Mouse (Mus musculus): ENCODE measurements around the gene Card10. TPM values are rescaled to one million over a fixed set of nuclear protein-coding genes. Genes with fewer than 3 reads are reported as not detected.
A peak's percentile ranks its signal among the peaks of the same experiment; 100 is the strongest.

Card10 gene
- polyA plus RNA-seq, 1 experiment from 2014 or later, result 2.6 TPM

DNA sequence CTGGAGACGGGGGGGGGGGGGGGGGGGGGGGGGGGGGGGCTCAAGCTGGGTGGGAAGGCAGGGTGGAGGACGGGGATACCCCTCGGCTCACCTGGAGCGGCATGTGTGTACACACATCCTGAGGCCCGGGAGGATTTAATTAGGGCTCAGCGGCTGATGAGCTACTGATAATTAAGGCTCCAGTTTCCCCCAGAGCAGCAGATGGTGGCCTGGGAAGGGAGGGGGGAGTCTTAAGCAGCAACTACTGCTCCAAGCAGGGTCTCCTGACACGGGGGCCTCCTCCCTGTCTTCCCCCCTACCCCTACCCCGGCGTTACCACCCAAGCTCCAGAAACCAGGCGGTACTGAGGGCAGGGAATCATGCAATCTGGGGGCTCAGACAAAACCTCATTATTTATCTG is 39.6 kb downstream of the Card10 start:
- Histone ChIP-seq H3K4me1 (replicated peaks) (peaks cover 9% of the 10 kb centered on the region; the same call in 1 of the 2 replicates), H3K9me3 (no peaks in the 10 kb centered on the region), H3K27ac (replicated peaks) (0 out of 2 replicates have a peak overlapping the region, but pooled peaks have one; percentile 11), H3K4me2 (no peak overlapping the region), H3K4me3 (no peak overlapping the region), H3K27me3 (no peaks in the 10 kb centered on the region), H3K36me3 (no peaks in the 10 kb centered on the region), H3K9ac (no peak overlapping the region)
- 15% methylated on average over 9 of the region's 10 CpGs for WGBS
- no peak for ATAC-seq (ENCODE audit: low FRiP score, low read depth)

DNA sequence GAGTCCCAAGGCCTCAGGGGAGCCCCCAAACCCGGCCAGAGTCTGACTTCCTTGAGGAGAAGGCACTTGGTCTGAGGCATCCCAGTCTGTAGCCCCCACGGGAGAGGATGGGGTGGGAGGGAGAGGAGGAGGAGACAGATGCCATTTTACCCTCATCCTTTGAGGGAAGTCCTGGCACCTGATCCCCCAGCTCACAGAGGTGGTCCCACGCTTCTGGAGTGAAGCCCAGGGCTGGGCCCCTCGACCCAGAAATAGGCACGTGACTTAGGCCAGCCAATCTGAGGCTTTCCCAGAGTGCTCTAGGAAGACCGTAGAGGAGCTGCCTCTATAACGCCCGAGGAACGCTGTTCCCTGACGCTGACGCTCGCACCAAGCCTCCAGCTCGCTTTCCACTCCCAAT is 41.7 kb downstream of the Card10 start:
- Histone ChIP-seq H3K27ac (replicated peaks) (no peak overlapping the region), H3K4me1 (replicated peaks) (peaks cover 6% of the 10 kb centered on the region; the same call in 1 of the 2 replicates), H3K27me3 (no peaks in the 10 kb centered on the region), H3K9ac (no peak overlapping the region), H3K4me3 (no peak overlapping the region), H3K4me2 (no peak overlapping the region), H3K36me3 (no peaks in the 10 kb centered on the region), H3K9me3 (no peaks in the 10 kb centered on the region)
- no peak for ATAC-seq (ENCODE audit: low FRiP score, low read depth)
- WGBS, result 82% methylated on average over 13 of the region's 13 CpGs

DNA sequence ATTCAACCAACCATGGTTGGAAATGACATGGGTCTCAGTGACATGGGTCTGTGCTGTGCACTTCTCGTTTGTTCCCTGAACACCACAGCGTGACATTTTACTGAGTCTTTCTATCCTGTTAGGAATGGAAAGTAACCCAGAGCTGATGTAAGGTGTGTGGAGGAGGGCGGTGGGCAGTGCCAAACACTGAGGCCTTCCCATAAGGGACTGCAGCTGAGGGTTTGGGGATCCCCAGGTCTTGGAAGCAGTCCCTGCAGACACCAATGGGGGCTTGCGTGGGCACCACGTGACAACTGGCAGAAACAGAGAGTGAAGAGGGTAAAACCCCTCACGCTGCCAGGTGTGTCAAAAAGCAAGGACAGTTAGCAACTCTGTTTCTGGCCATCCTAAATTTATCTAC is 44.7 kb downstream of the Card10 start:
- ATAC-seq (ENCODE audit: low FRiP score, low read depth), result no peak
- peaks cover 4% of the 10 kb centered on the region; the same call in 1 of the 2 replicates for H3K4me1 ChIP-seq (replicated peaks)
- no peak overlapping the region for H3K4me2 ChIP-seq
- no peak overlapping the region for H3K27ac ChIP-seq (replicated peaks)
- H3K9me3 ChIP-seq, result no peaks in the 10 kb centered on the region
- H3K9ac ChIP-seq, result no peak overlapping the region
- WGBS, result 90% methylated on average over 6 of the region's 6 CpGs
- no peak overlapping the region for H3K4me3 ChIP-seq
- H3K27me3 ChIP-seq, result no peaks in the 10 kb centered on the region
- H3K36me3 ChIP-seq, result no peaks in the 10 kb centered on the region

DNA sequence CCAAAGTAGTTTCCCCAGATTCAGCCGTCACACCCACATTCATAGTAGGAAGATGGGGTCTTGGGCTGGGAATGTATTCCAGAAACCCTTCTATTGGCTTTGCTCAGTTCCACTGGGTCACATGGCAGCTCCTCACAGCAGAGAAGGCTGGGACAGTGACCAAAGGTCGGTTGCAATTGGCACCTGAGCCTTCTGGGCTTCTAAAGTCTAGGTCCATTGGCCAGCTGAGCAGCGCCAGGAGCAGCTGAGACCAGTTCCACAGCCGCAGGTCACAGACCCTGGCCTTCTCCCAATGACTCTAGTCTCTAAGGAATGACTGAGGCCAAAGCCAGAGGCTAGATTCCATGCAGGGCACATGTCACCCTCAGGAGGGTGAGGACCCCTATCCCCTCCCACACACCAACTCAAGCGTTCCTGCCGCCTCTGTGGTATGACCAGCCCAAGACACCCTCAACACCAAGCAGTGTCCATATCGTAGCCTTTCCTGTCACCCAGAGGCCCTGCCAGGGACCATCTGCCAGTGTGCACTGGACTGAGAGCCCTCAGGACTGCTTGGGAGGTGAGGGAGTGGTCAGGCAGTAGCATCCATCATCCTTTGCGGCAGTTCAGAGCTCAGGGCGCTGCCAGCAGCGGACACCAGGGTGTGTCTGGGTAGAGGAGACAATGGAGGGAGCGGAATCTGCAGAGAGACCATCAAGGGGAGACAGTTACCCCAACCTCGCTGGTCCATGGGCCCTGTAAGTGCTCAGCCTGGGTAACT is 46.7 kb downstream of the Card10 start:
- Histone ChIP-seq H3K4me1 (replicated peaks) (peaks cover 9% of the 10 kb centered on the region; the same call in 1 of the 2 replicates), H3K9ac (no peak overlapping the region), H3K4me2 (no peak overlapping the region), H3K4me3 (no peak overlapping the region), H3K9me3 (no peaks in the 10 kb centered on the region), H3K27me3 (no peaks in the 10 kb centered on the region), H3K36me3 (no peaks in the 10 kb centered on the region), H3K27ac (replicated peaks) (no peak overlapping the region)
- 78% methylated on average over 12 of the region's 12 CpGs for WGBS
- no peak for ATAC-seq (ENCODE audit: low FRiP score, low read depth)

DNA sequence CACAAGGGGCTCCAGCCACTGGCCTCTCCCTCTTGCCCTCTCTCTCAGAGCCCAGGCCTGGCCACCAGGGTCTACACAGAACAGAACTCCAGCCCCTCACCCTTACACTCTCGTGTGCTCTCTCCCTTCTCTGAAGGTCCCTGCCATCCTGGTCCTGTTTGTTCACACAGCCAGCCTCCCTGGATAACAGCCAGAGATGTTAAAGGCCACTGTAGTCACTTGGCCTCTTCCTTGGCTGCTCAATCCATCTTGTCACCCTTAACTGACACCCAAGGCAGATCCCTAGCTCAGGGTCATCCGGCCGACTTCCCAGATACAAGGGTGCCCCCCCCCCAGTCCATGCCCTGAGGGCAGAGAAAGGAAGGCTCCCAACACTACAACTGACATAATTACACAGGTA is 47.6 kb downstream of the Card10 start:
- peaks cover 18% of the 10 kb centered on the region for H3K4me1 ChIP-seq (replicated peaks)
- H3K4me2 ChIP-seq, result no peak overlapping the region
- no peaks in the 10 kb centered on the region for H3K36me3 ChIP-seq
- WGBS, result 53% methylated on average over 3 of the region's 3 CpGs
- no peak overlapping the region for H3K27ac ChIP-seq (replicated peaks)
- no peak overlapping the region for H3K4me3 ChIP-seq
- ATAC-seq (ENCODE audit: low FRiP score, low read depth), result no peak
- no peaks in the 10 kb centered on the region for H3K9me3 ChIP-seq
- no peak overlapping the region for H3K9ac ChIP-seq
- no peaks in the 10 kb centered on the region for H3K27me3 ChIP-seq

DNA sequence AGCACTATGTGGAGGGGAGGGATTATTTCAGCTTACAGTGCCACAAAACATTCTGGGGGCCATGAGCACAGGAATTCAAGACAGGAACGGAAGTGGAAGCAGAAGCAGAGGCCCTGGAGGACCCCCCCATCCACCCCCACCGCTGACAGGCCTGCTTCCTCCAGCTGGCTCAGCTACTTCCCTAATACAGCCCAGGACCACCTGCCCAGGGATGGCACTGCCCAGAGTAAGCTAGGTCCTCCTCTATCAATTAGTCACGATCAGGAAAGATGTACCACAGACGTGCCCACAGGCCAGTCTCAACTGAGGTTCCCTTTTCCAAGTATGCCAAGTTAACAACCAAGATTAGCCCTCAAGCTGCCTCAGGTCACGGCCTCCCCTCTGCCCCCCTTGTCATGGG is 48.7 kb downstream of the Card10 start:
- H3K4me2 ChIP-seq, result no peak overlapping the region
- H3K27me3 ChIP-seq, result no peaks in the 10 kb centered on the region
- no peaks in the 10 kb centered on the region for H3K9me3 ChIP-seq
- 70% methylated on average over 5 of the region's 5 CpGs for WGBS
- no peak for ATAC-seq (ENCODE audit: low FRiP score, low read depth)
- H3K27ac ChIP-seq (replicated peaks), result no peak overlapping the region
- no peaks in the 10 kb centered on the region for H3K36me3 ChIP-seq
- peaks cover 18% of the 10 kb centered on the region for H3K4me1 ChIP-seq (replicated peaks)
- H3K9ac ChIP-seq, result no peak overlapping the region
- no peak overlapping the region for H3K4me3 ChIP-seq

DNA sequence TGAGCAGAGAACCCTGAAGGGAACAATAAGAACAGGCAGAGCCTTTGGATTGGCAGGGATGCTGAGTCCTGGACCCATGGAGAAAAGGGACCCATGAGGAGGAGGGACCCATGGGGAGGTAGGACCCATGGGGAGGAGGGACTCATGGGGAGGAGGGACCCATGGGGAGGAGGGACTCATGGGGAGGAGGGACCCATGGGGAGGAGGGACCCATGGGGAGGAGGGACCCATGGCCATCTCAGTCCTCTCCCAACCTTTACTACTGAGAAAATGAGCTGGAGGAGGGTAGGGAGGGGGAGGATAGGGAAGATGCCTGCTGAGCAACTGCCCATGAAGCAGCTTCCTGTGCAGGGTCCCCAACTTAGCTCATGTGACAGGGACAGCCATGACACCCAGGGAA is 49.9 kb downstream of the Card10 start:
- Histone ChIP-seq H3K27me3 (no peaks in the 10 kb centered on the region), H3K9me3 (no peaks in the 10 kb centered on the region), H3K9ac (no peak overlapping the region), H3K27ac (replicated peaks) (no peak overlapping the region), H3K4me3 (no peak overlapping the region), H3K4me1 (replicated peaks) (peaks cover 18% of the 10 kb centered on the region), H3K36me3 (no peaks in the 10 kb centered on the region), H3K4me2 (no peak overlapping the region)
- no peak for ATAC-seq (ENCODE audit: low FRiP score, low read depth)

DNA sequence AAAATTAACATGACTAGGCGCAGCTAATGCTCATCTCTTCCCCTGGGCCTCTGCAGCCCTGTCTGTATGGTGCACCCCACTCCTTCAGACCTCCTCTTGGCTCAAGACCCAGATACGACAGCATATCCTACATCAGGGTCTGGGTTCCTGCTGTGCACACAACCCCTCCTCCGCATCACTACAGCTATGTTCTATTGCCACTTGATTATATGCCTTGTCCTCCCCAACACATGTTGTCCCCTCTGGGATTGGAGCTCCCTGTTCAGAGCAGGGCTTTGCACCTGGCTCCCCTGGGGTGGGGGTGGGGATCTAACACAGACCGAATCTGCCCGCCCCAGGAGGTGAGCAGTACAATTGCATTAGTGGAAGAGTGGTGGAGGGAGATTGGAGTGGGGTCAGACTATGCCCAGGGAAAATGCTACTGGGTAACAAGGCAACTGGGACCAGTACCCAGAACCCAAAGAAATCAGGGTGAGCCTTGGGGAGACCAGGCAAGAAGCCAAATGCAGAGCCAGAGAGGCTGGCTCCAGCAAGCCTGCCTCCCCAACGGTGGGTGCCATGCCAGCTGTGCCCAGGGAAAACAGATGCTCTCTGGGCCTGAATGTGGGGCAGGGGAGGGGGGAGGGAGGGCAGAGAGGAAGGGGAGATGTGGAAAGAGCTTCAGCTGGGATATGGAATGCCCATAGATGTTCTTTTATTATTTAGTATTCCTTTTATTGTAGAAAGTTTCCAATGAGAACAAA is 52.1 kb downstream of the Card10 start:
- peaks cover 18% of the 10 kb centered on the region for H3K4me1 ChIP-seq (replicated peaks)
- H3K9ac ChIP-seq, result no peak overlapping the region
- ATAC-seq (ENCODE audit: low FRiP score, low read depth), result no peak
- no peak overlapping the region for H3K4me2 ChIP-seq
- no peaks in the 10 kb centered on the region for H3K9me3 ChIP-seq
- 32% methylated on average over 6 of the region's 6 CpGs for WGBS
- H3K27me3 ChIP-seq, result no peaks in the 10 kb centered on the region
- H3K4me3 ChIP-seq, result no peak overlapping the region
- no peaks in the 10 kb centered on the region for H3K36me3 ChIP-seq
- peak overlapping the region; percentile 43 for H3K27ac ChIP-seq (replicated peaks)

DNA sequence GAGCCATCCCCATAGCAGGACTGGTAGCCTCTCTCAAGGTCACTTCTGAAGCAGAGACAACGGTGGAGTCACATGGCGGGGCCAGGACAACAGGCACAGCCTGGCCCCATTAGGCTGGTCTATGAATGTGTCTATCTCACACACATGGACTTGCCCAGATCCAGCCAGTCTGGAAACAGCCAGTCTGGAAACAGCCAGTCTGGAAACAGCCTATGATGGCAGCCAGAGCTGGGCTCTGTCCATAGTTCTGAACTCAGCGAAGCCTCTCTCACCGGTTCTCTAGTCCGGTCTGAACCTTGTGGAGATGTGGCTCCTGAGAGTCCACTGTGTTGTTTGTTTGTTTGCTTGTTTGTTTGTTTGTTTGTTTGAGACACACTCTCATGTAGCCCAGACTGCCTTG is 53.0 kb downstream of the Card10 start:
- H3K9me3 ChIP-seq, result no peaks in the 10 kb centered on the region
- no peak for ATAC-seq (ENCODE audit: low FRiP score, low read depth)
- 60% methylated on average over 5 of the region's 5 CpGs for WGBS

DNA sequence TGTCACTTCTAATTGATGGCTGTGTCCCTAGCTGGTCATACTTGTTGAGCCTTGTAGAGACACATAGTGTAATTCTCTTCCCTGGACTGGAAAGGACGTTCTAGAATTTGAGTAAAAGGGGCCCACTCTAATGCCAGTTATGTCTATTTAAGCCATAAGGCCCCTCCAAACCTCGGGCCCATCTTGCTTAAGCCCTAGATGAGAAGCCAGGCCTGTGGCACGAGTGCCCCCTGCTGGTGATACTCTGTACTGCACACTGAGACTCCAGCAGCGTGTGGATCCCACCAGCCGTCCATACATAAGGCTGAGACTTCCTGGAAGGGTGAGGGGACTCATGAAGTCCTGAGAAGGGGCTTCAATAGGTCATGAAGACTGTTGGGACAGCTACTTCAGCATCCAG is 58.6 kb downstream of the Card10 start:
- ATAC-seq (ENCODE audit: low FRiP score, low read depth), result peak; percentile 79
- Histone ChIP-seq H3K4me1 (replicated peaks) (peaks cover 10% of the 10 kb centered on the region; the same call in 1 of the 2 replicates), H3K9me3 (no peaks in the 10 kb centered on the region), H3K27me3 (no peaks in the 10 kb centered on the region), H3K4me2 (no peak overlapping the region), H3K36me3 (no peaks in the 10 kb centered on the region), H3K4me3 (no peak overlapping the region), H3K27ac (replicated peaks) (no peak overlapping the region), H3K9ac (no peak overlapping the region)
- 3% methylated on average over 5 of the region's 5 CpGs for WGBS

More for the DNA sequence above, 53.0 kb downstream of the Card10 start:
- Histone ChIP-seq H3K9ac (no peak overlapping the region), H3K36me3 (no peaks in the 10 kb centered on the region), H3K4me3 (no peak overlapping the region), H3K27me3 (no peaks in the 10 kb centered on the region), H3K4me2 (no peak overlapping the region), H3K4me1 (replicated peaks) (peaks cover 17% of the 10 kb centered on the region), H3K27ac (replicated peaks) (no peak overlapping the region)

DNA sequence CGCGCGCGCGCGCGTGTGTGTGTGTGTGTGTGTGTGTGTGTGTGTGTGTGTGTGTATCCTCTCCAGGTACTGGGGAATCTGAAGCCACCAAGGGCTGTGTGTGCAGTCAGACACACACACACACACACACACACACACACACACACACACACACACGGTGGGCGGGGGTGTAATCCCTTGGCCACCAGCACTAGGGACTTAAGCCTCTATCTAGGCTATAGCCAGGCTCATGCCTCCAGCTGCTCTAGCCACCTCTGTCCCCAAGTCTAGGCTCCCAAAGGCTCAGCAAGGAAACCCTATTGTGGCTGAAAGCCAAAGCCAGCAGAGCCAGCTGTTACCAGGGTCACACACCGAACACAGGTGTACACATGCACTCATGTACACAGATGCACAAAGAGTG is 60.0 kb downstream of the Card10 start:
- H3K36me3 ChIP-seq, result no peaks in the 10 kb centered on the region
- H3K4me1 ChIP-seq (replicated peaks), result peaks cover 11% of the 10 kb centered on the region
- H3K9ac ChIP-seq, result no peak overlapping the region
- H3K4me2 ChIP-seq, result no peak overlapping the region
- no peak overlapping the region for H3K27ac ChIP-seq (replicated peaks)
- no peaks in the 10 kb centered on the region for H3K27me3 ChIP-seq
- no peak overlapping the region for H3K4me3 ChIP-seq
- no peaks in the 10 kb centered on the region for H3K9me3 ChIP-seq
- 87% methylated on average over 10 of the region's 10 CpGs for WGBS
- no peak for ATAC-seq (ENCODE audit: low FRiP score, low read depth)

DNA sequence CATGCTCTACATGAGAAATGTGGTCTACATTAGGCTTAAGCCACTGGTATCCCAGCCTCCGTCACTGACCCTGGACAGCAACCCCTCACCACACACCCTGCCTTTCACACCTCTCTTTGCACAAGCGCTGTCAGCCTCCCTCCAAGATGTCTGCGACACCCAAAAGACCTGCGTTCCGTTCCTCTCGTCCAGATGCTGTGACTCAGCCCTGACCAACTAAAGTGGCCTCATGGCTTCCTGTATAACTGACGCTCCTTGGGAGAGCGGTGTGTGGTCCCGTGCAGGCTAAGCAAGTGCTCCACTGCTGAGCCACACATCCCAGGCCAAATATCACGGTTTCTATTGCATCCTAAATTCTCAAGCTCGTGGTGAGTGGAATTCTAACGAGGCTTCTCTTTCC is 62.2 kb downstream of the Card10 start:
- Histone ChIP-seq H3K9me3 (no peaks in the 10 kb centered on the region), H3K27me3 (no peaks in the 10 kb centered on the region), H3K4me1 (replicated peaks) (peaks cover 33% of the 10 kb centered on the region), H3K9ac (no peak overlapping the region), H3K36me3 (no peaks in the 10 kb centered on the region), H3K4me2 (no peak overlapping the region), H3K4me3 (no peak overlapping the region), H3K27ac (replicated peaks) (no peak overlapping the region)
- ATAC-seq (ENCODE audit: low FRiP score, low read depth), result no peak
- WGBS, result 75% methylated on average over 12 of the region's 12 CpGs
